Mouse (Mus musculus) forebrain, embryonic 14.5 days (tissue): ENCODE measurements around the gene Pcgf1. TPM values are rescaled to one million over a fixed set of nuclear protein-coding genes. Genes with fewer than 3 reads are reported as not detected.
A peak's percentile ranks its signal among the peaks of the same experiment; 100 is the strongest.

Experiments
- ATAC-seq: fragments of 200-750 bp; cut with Nextera tagmentation; 2 replicates; pipeline ENCODE4 v1.8.0; 2017; ENCODE audit warnings: mild to moderate bottlenecking, moderate library complexity
- DNase-seq: peaks from one replicate; pipeline ENCODE4 v3.0.0-alpha.2; 2015; ENCODE audit warnings: low spot score
- H3K27ac ChIP-seq: fragments of 300-500 bp; sonication (generic); 2 replicates; pipeline ENCODE4 v1.5.1; 2014; ENCODE audit warnings: low read depth, mild to moderate bottlenecking, control low read depth, low read length, moderate library complexity
- H3K27me3 ChIP-seq: fragments of 300-500 bp; sonication (generic); replicated peaks from 2 replicates; pipeline ENCODE4 v1.6.1; 2014; ENCODE audit warnings: low read length, control low read depth, mixed read lengths; ENCODE audit not compliant: control insufficient read depth, insufficient read depth
- H3K36me3 ChIP-seq: fragments of 300-500 bp; sonication (generic); 2 replicates; pipeline ENCODE4 v1.6.1; 2014; ENCODE audit warnings: low read length, control low read depth; ENCODE audit not compliant: control insufficient read depth, insufficient read depth
- H3K4me1 ChIP-seq: fragments of 300-500 bp; sonication (generic); 2 replicates; pipeline ENCODE4 v1.6.1; 2014; ENCODE audit warnings: antibody characterized with exemption, low read length, control low read depth; ENCODE audit not compliant: control insufficient read depth, insufficient read depth
- H3K4me2 ChIP-seq: fragments of 300-500 bp; sonication (generic); 2 replicates; pipeline ENCODE4 v1.6.1; 2014; ENCODE audit warnings: mild to moderate bottlenecking, control low read depth, low read length
- H3K4me3 ChIP-seq: fragments of 300-500 bp; sonication (generic); 2 replicates; pipeline ENCODE4 v1.5.1; 2014; ENCODE audit warnings: low read depth, low read length, control low read depth
- H3K9ac ChIP-seq: fragments of 300-500 bp; sonication (generic); 2 replicates; pipeline ENCODE4 v1.6.1; 2014; ENCODE audit warnings: mild to moderate bottlenecking, low read length, control low read depth, moderate library complexity
- H3K9me3 ChIP-seq: fragments of 300-500 bp; sonication (generic); replicated peaks from 2 replicates; pipeline ENCODE4 v1.6.1; 2016; ENCODE audit warnings: low read length, control low read depth, mixed read lengths; ENCODE audit not compliant: control insufficient read depth
- WGBS: fragments of 180-500 bp; shearing (Covaris S2); extraction: QIAGEN DNeasy Blood & Tissue Kit; methylation state at CpG from one replicate; pipeline ENCODE4 v1.1.7; 2014; 5-methylcytosine and 5-hydroxymethylcytosine counted together
- polyA plus RNA-seq: library from polyadenylated mRNA; unstranded; fragments of >200 nt; fragmentation: Nextera tagmentation; extraction: Ambion mirVana; gene quantifications from 2 replicates; pipeline ENCODE4 v1.2.1, GENCODE M21; 2014

Gene Pcgf1
- polyA plus RNA-seq, 1 experiment from 2014 or later, result 56.1 TPM

DNA sequence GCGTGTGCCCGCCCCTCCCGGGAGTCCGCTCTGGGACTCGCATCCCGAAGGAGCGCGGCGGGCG is 7.6 kb upstream of the Pcgf1 start, which contains the start of gene Tlx2:
Gene Tlx2 (minus strand): TSS at position 47 of the 64 bp plus-strand sequence.
- DNase-seq, result no peak
- Histone ChIP-seq H3K4me1 (no peaks in the 10 kb centered on the region; the same call in 1 of the 2 replicates), H3K4me2 (0 out of 2 replicates have a peak within 1 kb of the TSS, but pooled peaks have one; percentile 16), H3K4me3 (0 out of 2 replicates have a peak within 1 kb of the TSS, but pooled peaks have one; percentile 9), H3K9ac (no peak within 1 kb of the TSS), H3K9me3 (no peaks in the 10 kb centered on the region), H3K27me3 (peaks cover 90% of the 10 kb centered on the region), H3K27ac (no peak within 1 kb of the TSS), H3K36me3 (no peaks in the 10 kb centered on the region)
- no peak for ATAC-seq
- WGBS, result 0% methylated on average over 10 of the region's 10 CpGs

DNA sequence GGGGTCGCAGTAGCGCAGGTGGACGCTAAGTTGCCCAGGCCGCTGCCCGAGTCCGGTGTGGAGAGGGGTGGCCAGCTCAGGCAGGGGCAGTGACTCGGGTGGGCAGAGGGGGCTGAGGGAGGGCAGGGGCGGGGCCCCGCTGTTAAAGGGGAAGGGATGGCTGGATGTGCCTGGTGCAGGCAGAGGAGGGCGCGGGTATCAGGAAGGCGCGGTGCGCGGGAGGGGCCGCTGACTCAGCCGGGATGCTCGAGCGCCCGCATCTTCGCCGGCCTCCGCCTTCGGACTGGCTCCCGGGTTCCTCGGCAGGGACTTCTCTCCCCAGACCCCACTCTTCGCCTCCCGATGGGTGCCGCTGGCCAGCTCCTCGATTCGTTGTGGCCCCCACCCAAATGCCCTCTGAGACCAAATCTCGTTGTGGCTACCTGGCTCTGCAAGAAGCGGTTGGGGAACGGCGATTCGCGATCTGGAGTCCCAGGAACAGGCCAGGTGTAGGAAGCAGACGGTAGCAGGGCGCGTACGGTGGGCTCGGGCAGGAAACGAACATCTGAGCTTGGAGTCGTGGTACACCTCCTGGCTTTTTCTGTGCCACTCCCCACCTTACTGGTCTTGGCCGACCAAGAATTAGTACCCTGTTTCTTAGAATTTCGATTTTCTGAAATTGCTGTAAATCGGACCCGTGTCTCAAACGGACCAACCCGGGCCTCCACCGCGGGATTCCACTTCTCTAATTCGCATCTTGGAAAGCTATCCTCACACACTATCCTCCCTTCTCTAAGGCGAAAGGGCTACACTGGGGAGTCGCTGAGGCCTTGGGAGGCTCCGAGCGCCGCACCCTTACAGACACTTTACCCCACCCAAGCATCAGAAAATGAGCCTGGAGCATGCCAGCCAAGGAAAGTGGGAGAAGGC is 7.1 kb upstream of the Pcgf1 start:
- Histone ChIP-seq H3K4me1 (no peaks in the 10 kb centered on the region; the same call in 1 of the 2 replicates), H3K36me3 (no peaks in the 10 kb centered on the region), H3K27ac (no peak overlapping the region), H3K27me3 (peaks cover 89% of the 10 kb centered on the region), H3K9me3 (no peaks in the 10 kb centered on the region), H3K4me3 (0 out of 2 replicates have a peak overlapping the region, but pooled peaks have one; percentile 9), H3K4me2 (0 out of 2 replicates have a peak overlapping the region, but pooled peaks have one; percentile 16), H3K9ac (no peak overlapping the region)
- ATAC-seq (0 out of 2 replicates have a peak, but pooled peaks have one; percentile 9), DNase-seq (peak; percentile 38)
- under 1% methylated on average over 55 of the region's 58 CpGs for WGBS

- Histone ChIP-seq H3K27ac (no peak overlapping the region), H3K4me1 (no peaks in the 10 kb centered on the region; the same call in 1 of the 2 replicates), H3K27me3 (peaks cover 89% of the 10 kb centered on the region), H3K9ac (no peak overlapping the region), H3K4me3 (no peak overlapping the region), H3K4me2 (no peak overlapping the region), H3K36me3 (no peaks in the 10 kb centered on the region), H3K9me3 (no peaks in the 10 kb centered on the region)
- whole genome bisulfite sequencing, result under 1% methylated on average over 24 of the region's 24 CpGs
- ATAC-seq (peak; percentile 24; the same call in 1 of the 2 replicates), DNase-seq (no peak)
Observed at GRCm38 (mm10) chr6:83071220-83071619, 6.4 kb upstream of the Pcgf1 start.

DNA sequence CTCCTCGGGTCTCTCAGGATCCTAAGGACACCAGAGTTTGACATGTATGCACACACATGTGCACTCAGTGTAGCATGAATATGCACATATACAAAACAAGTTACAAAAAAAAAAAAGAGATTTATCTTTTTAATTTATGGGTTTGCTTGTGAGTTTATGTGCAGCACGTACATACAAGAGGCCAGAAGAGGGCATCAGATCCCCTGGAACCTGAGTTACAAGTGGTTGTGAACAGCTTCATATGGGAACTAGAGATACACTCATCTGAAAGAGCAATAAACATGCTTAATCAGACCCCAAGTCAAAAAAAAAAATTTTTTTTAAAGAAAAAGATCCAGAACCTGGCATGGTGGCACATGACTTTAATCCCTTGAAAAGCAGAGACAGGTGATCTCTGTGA is 2.7 kb upstream of the Pcgf1 start:
- Histone ChIP-seq H3K4me1 (peaks cover 5% of the 10 kb centered on the region), H3K9ac (no peak overlapping the region), H3K4me3 (no peak overlapping the region), H3K4me2 (no peak overlapping the region), H3K27me3 (peaks cover 56% of the 10 kb centered on the region), H3K36me3 (peaks cover 4% of the 10 kb centered on the region; the same call in 1 of the 2 replicates), H3K27ac (no peak overlapping the region), H3K9me3 (no peaks in the 10 kb centered on the region)
- ATAC-seq (no peak), DNase-seq (no peak)
- WGBS, result 17% methylated on average over 2 of the region's 2 CpGs

GRCm38 (mm10) chr6:83078324-83078858 is 722 bp downstream of the Pcgf1 start:
- no peaks in the 10 kb centered on the region for H3K9me3 ChIP-seq
- peaks cover 36% of the 10 kb centered on the region for H3K27me3 ChIP-seq
- peaks cover 5% of the 10 kb centered on the region; the same call in 1 of the 2 replicates for H3K4me1 ChIP-seq
- H3K4me3 ChIP-seq, result peak overlapping the region; percentile 72
- ATAC-seq (peak; percentile 96), DNase-seq (peak; percentile 99)
- peak overlapping the region; percentile 89 for H3K27ac ChIP-seq
- H3K4me2 ChIP-seq, result peak overlapping the region; percentile 97
- peaks cover 22% of the 10 kb centered on the region for H3K36me3 ChIP-seq
- under 1% methylated on average over 46 of the region's 46 CpGs for WGBS
- peak overlapping the region; percentile 80 for H3K9ac ChIP-seq

- ATAC-seq, result no peak
- peaks cover 41% of the 10 kb centered on the region for H3K27me3 ChIP-seq
- H3K36me3 ChIP-seq, result peaks cover 22% of the 10 kb centered on the region
- no peak overlapping the region for H3K4me2 ChIP-seq
- peaks cover 5% of the 10 kb centered on the region; the same call in 1 of the 2 replicates for H3K4me1 ChIP-seq
- no peak overlapping the region for H3K27ac ChIP-seq
- no peak overlapping the region for H3K9ac ChIP-seq
- WGBS, result 97% methylated on average over 5 of the region's 5 CpGs
- no peak for DNase-seq
- H3K4me3 ChIP-seq, result no peak overlapping the region
- H3K9me3 ChIP-seq, result no peaks in the 10 kb centered on the region
Observed at GRCm38 (mm10) chr6:83080210-83080609, 2.5 kb downstream of the Pcgf1 start.

- DNase-seq (no peak), ATAC-seq (no peak)
- H3K27me3 ChIP-seq, result peaks cover 59% of the 10 kb centered on the region
- 14% methylated on average over 5 of the region's 5 CpGs for WGBS
- H3K9ac ChIP-seq, result no peak overlapping the region
- no peak overlapping the region for H3K27ac ChIP-seq
- no peak overlapping the region for H3K4me2 ChIP-seq
- H3K4me3 ChIP-seq, result no peak overlapping the region
- H3K4me1 ChIP-seq, result peaks cover 5% of the 10 kb centered on the region; the same call in 1 of the 2 replicates
- peaks cover 22% of the 10 kb centered on the region for H3K36me3 ChIP-seq
- H3K9me3 ChIP-seq, result no peaks in the 10 kb centered on the region
Observed at GRCm38 (mm10) chr6:83083497-83083896, 5.8 kb downstream of the Pcgf1 start.

DNA sequence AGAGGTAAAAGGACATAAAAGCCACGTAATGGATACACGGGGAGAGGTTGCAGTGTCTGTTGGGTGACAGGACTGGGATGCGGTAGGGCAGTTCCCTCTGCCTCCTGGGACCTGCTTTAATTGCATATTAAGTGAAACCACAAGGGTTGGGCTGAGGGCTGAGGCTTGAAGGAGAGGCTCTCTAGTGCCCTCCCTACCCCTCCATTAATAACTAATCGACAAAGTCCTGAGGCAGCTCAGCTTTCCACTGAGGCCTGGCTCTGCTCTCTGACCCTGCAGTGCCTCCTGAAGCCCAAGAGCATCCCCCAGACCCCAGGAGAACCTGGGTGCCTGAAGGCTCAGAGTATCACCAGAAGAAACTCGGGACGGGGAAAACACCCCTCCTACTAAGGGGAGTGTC is 6.8 kb downstream of the Pcgf1 start:
- 2% methylated on average over 6 of the region's 6 CpGs for WGBS
- Histone ChIP-seq H3K27me3 (peaks cover 66% of the 10 kb centered on the region), H3K9ac (no peak overlapping the region), H3K36me3 (peaks cover 22% of the 10 kb centered on the region), H3K4me3 (no peak overlapping the region), H3K9me3 (no peaks in the 10 kb centered on the region), H3K4me1 (no peaks in the 10 kb centered on the region), H3K27ac (no peak overlapping the region), H3K4me2 (no peak overlapping the region)
- ATAC-seq (no peak), DNase-seq (no peak)
